Mouse (Mus musculus) limb, embryonic 13.5 days (tissue): Measurements from ENCODE around the gene Pnpla5. TPM values are rescaled to one million over a fixed set of nuclear protein-coding genes. Genes with fewer than 3 reads are reported as not detected.

Experiments used
- ATAC-seq: fragments of 200-750 bp; cut with Nextera tagmentation; 2 replicates; pipeline ENCODE4 v1.8.0; 2017; ENCODE audit warnings: low read depth, moderate number of reproducible peaks, moderate TSS enrichment; ENCODE audit not compliant: low FRiP score
- H3K27ac ChIP-seq: fragments of 300-500 bp; sonication (generic); 2 replicates; pipeline ENCODE4 v1.5.1; 2015; ENCODE audit warnings: inconsistent platforms, mild to moderate bottlenecking, moderate library complexity
- H3K27me3 ChIP-seq: fragments of 300-500 bp; sonication (generic); 2 replicates; pipeline ENCODE4 v1.6.1; 2015; ENCODE audit warnings: mild to moderate bottlenecking, inconsistent platforms
- H3K36me3 ChIP-seq: fragments of 300-500 bp; sonication (generic); 2 replicates; pipeline ENCODE4 v1.6.1; 2015; ENCODE audit warnings: inconsistent platforms, mild to moderate bottlenecking, moderate library complexity
- H3K4me1 ChIP-seq: fragments of 300-500 bp; sonication (generic); 2 replicates; pipeline ENCODE4 v1.6.1; 2015; ENCODE audit warnings: inconsistent platforms
- H3K4me2 ChIP-seq: fragments of 300-500 bp; sonication (generic); replicated peaks from 2 replicates; pipeline ENCODE4 v1.6.1; 2015; ENCODE audit warnings: inconsistent platforms, mild to moderate bottlenecking, moderate library complexity
- H3K4me3 ChIP-seq: fragments of 300-500 bp; sonication (generic); 2 replicates; pipeline ENCODE4 v1.5.1; 2015; ENCODE audit warnings: moderate library complexity, mild to moderate bottlenecking, inconsistent platforms
- H3K9ac ChIP-seq: fragments of 300-500 bp; sonication (generic); 2 replicates; pipeline ENCODE4 v1.6.1; 2015; ENCODE audit warnings: mild to moderate bottlenecking, inconsistent platforms
- H3K9me3 ChIP-seq: fragments of 300-500 bp; sonication (generic); 2 replicates; pipeline ENCODE4 v1.6.1; 2016; ENCODE audit warnings: inconsistent platforms
- WGBS: fragments of 180-500 bp; shearing (Covaris S2); methylation state at CpG from one replicate; pipeline ENCODE4 v1.1.7; 2015; 5-methylcytosine and 5-hydroxymethylcytosine counted together
- polyA plus RNA-seq: library from polyadenylated mRNA; unstranded; fragments of >200 nt; fragmentation: Nextera tagmentation; extraction: Ambion mirVana; gene quantifications from 2 replicates; pipeline ENCODE4 v1.2.1, GENCODE M21; 2015

The Pnpla5 gene
- polyA plus RNA-seq, 1 experiment from 2014 or later = not detected

DNA sequence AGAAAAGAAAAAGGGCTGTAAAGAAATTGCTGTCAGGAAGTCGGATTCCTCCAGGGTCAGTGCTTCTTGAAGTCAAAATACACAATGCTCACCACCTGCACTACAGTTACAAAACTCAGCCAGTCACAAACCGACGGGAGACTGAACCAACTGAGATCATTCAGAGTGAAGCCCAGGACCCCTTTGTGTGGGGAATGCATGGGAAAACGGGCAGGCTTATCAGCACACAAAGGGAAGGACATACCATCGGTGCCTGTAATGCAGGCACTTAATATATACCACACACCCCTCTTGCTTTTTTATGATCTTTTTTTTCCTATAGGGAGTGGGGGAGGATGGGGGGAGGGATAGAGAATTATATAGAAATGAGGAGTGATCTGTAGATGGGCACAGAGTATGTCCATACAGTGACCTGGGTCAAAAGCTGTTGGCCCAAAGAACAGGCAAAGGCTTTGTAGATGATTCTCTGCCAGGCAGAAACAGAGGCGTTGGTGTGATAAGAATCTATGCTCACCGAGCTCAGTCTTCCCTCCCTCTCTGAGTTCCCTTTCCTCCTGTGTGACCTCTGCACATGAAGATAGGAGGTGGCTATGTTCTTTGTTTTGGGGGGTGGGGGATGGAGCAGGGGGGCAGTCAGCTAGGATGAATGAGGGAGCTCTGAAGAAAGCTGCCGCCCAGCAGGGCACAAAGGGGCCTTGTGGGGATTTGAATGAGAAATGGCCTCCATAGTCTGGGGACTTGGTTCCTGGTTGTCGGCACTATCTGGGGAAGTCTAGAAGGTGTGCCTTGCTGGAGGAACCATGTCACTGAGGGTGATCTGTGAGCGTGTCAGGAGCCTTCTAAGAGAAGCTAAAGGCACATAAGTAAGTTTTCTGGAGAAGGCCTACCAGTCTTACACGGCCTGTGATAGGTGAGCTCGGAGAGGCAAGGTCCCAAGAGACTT is 13.8 kb upstream of the Pnpla5 start:
- Histone ChIP-seq H3K9me3 (no peaks in the 10 kb centered on the region), H3K4me3 (no peak overlapping the region), H3K36me3 (no peaks in the 10 kb centered on the region), H3K27me3 (no peaks in the 10 kb centered on the region), H3K9ac (no peak overlapping the region), H3K4me1 (no peaks in the 10 kb centered on the region), H3K27ac (no peak overlapping the region), H3K4me2 (no peak overlapping the region)
- no peak for ATAC-seq
- WGBS = 61% methylated on average over 12 of the region's 12 CpGs

- no peak for ATAC-seq
- Histone ChIP-seq H3K36me3 (no peaks in the 10 kb centered on the region), H3K4me3 (no peak overlapping the region), H3K27ac (no peak overlapping the region), H3K27me3 (no peaks in the 10 kb centered on the region), H3K9me3 (no peaks in the 10 kb centered on the region), H3K4me2 (no peak overlapping the region), H3K9ac (no peak overlapping the region), H3K4me1 (no peaks in the 10 kb centered on the region)
- 84% methylated on average over 5 of the region's 5 CpGs for WGBS
These were observed 12.5 kb upstream of the Pnpla5 start for GRCm38 (mm10) chr15:84135472-84135871.

DNA sequence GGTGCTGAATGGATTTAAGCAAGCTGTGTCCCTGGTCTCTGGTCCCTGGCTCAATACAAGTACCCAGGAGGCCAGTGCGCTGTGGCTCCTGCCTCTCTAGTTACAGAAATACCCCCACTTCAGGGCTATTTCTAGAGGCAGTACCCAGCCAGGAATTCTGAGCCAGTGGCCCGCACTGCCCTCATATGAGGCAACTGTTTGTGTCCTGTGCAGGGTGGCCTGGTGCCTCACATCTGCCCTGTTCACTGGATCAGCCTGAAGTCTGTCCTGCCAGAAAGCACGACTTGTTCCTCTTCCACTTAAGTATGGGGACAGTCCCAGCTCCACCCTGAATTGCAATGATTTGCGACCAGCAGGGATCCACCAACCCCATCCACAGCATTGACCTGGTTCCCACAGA is 10.5 kb upstream of the Pnpla5 start:
- Histone ChIP-seq H3K4me3 (no peak overlapping the region), H3K4me2 (no peak overlapping the region), H3K9me3 (no peaks in the 10 kb centered on the region), H3K27me3 (no peaks in the 10 kb centered on the region), H3K4me1 (no peaks in the 10 kb centered on the region), H3K9ac (no peak overlapping the region), H3K27ac (no peak overlapping the region), H3K36me3 (no peaks in the 10 kb centered on the region)
- whole genome bisulfite sequencing = 64% methylated on average over 4 of the region's 4 CpGs
- ATAC-seq = no peak

DNA sequence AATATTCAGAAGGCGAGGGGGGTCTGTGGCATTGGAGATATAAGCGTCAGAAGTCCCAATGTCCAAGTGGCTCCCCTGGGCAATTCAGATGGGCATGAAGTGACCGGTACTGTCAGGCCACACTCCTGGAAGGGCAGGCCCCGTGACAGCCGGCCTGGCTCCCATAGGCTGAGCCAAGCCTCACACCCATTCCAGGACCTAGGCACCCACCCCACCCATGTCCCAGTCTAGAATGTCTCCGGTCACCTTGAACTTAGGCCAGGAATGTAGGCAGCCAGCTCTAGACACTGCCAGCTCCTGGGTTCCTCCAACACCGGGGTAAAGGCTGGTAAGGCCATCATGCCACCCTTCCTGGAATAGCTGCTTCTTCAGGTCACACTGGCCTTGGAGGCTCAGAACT is 9.0 kb upstream of the Pnpla5 start:
- no peak overlapping the region for H3K4me3 ChIP-seq
- H3K9ac ChIP-seq = no peak overlapping the region
- H3K27ac ChIP-seq = no peak overlapping the region
- no peak for ATAC-seq
- no peaks in the 10 kb centered on the region for H3K36me3 ChIP-seq
- no peaks in the 10 kb centered on the region for H3K9me3 ChIP-seq
- 92% methylated on average over 7 of the region's 7 CpGs for WGBS
- H3K27me3 ChIP-seq = no peaks in the 10 kb centered on the region; the same call in 1 of the 2 replicates
- no peak overlapping the region for H3K4me2 ChIP-seq
- no peaks in the 10 kb centered on the region for H3K4me1 ChIP-seq

DNA sequence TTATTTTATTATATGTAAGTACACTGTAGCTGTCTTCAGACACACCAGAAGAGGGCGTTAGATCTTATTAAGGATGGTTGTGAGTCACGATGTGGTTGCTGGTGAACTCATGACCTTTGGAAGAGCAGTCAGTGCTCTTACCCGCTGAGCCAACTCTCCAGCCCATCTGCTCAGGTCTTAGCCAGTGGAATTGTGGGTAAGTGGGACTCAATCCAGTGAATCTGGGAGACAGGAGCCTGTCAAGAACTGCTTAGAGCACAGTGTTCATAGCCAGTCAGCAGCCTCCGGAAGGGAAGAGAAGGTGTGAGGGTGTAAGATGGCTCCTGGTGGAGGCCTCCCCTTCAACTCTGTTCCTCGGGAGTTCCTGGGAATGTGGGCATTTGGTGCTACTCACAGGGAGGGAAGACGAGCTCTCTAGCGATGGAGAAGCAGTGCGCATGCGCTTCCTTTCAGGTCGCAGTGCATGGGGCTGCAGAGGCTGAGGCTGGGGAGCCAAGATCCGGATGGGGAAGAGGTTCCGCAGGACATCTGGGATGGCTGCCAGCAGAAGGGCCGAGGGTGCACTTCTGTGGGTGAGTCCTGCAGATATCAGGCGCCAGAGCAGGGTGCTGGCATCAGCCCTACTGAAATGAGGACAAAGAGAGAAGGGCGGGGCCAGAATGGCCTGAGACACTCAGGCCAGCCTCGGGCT is 8.3 kb upstream of the Pnpla5 start:
- ATAC-seq = no peak
- Histone ChIP-seq H3K27ac (no peak overlapping the region), H3K4me2 (no peak overlapping the region), H3K27me3 (no peaks in the 10 kb centered on the region; the same call in 1 of the 2 replicates), H3K9ac (no peak overlapping the region), H3K4me1 (no peaks in the 10 kb centered on the region), H3K36me3 (no peaks in the 10 kb centered on the region), H3K9me3 (no peaks in the 10 kb centered on the region), H3K4me3 (no peak overlapping the region)
- 55% methylated on average over 16 of the region's 16 CpGs for WGBS

DNA sequence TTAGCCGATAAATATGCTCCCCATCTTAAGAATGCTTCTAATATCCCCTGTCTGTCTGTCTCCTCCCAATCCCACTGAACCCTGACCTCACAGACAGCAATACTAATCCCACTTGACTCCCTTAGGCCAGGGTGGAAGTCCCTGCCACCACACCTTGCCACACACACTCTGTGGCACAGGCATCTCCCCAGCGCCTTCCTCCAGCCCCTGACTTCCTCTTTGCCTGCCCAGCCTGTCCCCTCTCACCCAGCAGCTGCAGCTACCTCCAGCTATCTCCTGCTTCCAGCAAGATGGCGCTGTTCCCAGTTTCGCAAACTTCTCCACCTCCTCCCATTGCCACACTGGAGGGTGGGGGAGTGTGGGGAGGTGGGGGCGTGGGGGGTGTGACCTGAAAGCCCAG is 3.9 kb upstream of the Pnpla5 start:
- 34% methylated on average over 5 of the region's 5 CpGs for WGBS
- Histone ChIP-seq H3K4me3 (no peak overlapping the region), H3K36me3 (no peaks in the 10 kb centered on the region), H3K27me3 (no peaks in the 10 kb centered on the region; the same call in 1 of the 2 replicates), H3K4me1 (no peaks in the 10 kb centered on the region), H3K27ac (no peak overlapping the region), H3K9ac (no peak overlapping the region), H3K4me2 (no peak overlapping the region), H3K9me3 (no peaks in the 10 kb centered on the region)
- ATAC-seq = no peak

GRCm38 (mm10) chr15:84126447-84126846 is 3.5 kb upstream of the Pnpla5 start:
- Histone ChIP-seq H3K4me1 (no peaks in the 10 kb centered on the region), H3K36me3 (no peaks in the 10 kb centered on the region), H3K9ac (no peak overlapping the region), H3K27ac (no peak overlapping the region), H3K27me3 (no peaks in the 10 kb centered on the region; the same call in 1 of the 2 replicates), H3K4me2 (no peak overlapping the region), H3K4me3 (no peak overlapping the region), H3K9me3 (no peaks in the 10 kb centered on the region)
- no peak for ATAC-seq
- 65% methylated on average over 4 of the region's 4 CpGs for WGBS

GRCm38 (mm10) chr15:84124086-84124485 is 1.1 kb upstream of the Pnpla5 start:
- Histone ChIP-seq H3K4me2 (no peak overlapping the region), H3K4me3 (no peak overlapping the region), H3K4me1 (no peaks in the 10 kb centered on the region), H3K27ac (no peak overlapping the region), H3K36me3 (no peaks in the 10 kb centered on the region), H3K9me3 (no peaks in the 10 kb centered on the region), H3K27me3 (no peaks in the 10 kb centered on the region; the same call in 1 of the 2 replicates), H3K9ac (no peak overlapping the region)
- no peak for ATAC-seq
- 65% methylated on average over 7 of the region's 7 CpGs for WGBS

GRCm38 (mm10) chr15:84121036-84121435 is 1.9 kb downstream of the Pnpla5 start:
- no peak for ATAC-seq
- H3K27me3 ChIP-seq = no peaks in the 10 kb centered on the region
- WGBS = 66% methylated on average over 7 of the region's 7 CpGs
- no peak overlapping the region for H3K4me2 ChIP-seq
- no peaks in the 10 kb centered on the region for H3K4me1 ChIP-seq
- no peaks in the 10 kb centered on the region for H3K36me3 ChIP-seq
- 0 out of 2 replicates have a peak overlapping the region, but pooled peaks have one; percentile 31 for H3K9ac ChIP-seq
- H3K27ac ChIP-seq = no peak overlapping the region
- H3K9me3 ChIP-seq = no peaks in the 10 kb centered on the region
- no peak overlapping the region for H3K4me3 ChIP-seq

- no peaks in the 10 kb centered on the region for H3K9me3 ChIP-seq
- ATAC-seq = no peak
- H3K4me1 ChIP-seq = no peaks in the 10 kb centered on the region
- no peak overlapping the region for H3K27ac ChIP-seq
- WGBS = 22% methylated on average over 6 of the region's 6 CpGs
- no peaks in the 10 kb centered on the region for H3K27me3 ChIP-seq
- H3K4me2 ChIP-seq = no peak overlapping the region
- no peak overlapping the region for H3K4me3 ChIP-seq
- H3K9ac ChIP-seq = no peak overlapping the region
- H3K36me3 ChIP-seq = no peaks in the 10 kb centered on the region
These were observed 2.4 kb downstream of the Pnpla5 start for GRCm38 (mm10) chr15:84120612-84121011.

DNA sequence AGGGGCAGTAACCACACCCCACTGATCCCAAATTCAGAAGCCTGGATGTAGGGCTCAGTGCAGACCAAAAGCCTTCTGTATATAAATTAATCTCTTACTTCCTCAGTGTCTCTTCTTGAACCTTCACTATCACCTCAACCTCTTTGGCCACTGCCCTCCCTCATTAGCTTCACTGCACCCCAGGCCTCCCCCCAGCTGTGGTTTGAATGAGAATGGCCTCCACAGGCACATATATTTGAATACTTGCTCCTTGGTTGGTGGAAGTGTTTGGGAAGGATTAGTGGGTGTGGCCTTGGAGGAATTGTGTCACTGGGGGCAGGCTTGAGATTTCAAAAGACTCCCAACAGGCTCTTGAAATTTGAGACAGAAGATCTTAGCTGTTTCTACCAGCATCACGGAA is 6.5 kb downstream of the Pnpla5 start:
- Histone ChIP-seq H3K4me2 (no peak overlapping the region), H3K27me3 (no peaks in the 10 kb centered on the region), H3K4me3 (no peak overlapping the region), H3K36me3 (no peaks in the 10 kb centered on the region), H3K27ac (no peak overlapping the region), H3K9me3 (no peaks in the 10 kb centered on the region), H3K4me1 (no peaks in the 10 kb centered on the region), H3K9ac (no peak overlapping the region)
- ATAC-seq = no peak
- 73% methylated on average over 1 of the region's 1 CpGs for WGBS

- Histone ChIP-seq H3K4me3 (no peak overlapping the region), H3K36me3 (no peaks in the 10 kb centered on the region), H3K9ac (no peak overlapping the region), H3K27me3 (no peaks in the 10 kb centered on the region), H3K9me3 (no peaks in the 10 kb centered on the region), H3K4me2 (no peak overlapping the region), H3K4me1 (no peaks in the 10 kb centered on the region), H3K27ac (no peak overlapping the region)
- WGBS = 59% methylated on average over 5 of the region's 5 CpGs
- ATAC-seq = no peak
These were observed 7.2 kb downstream of the Pnpla5 start for GRCm38 (mm10) chr15:84115727-84116126.
